Mouse (Mus musculus) MEL (cell line): ENCODE results near the gene Mfng.

ENCODE experiments used
- CHD1 ChIP-seq: IDR thresholded peaks from 2 replicates; pipeline ENCODE4 v1.6.1; 2012; ENCODE audit warnings: low read depth, mild to moderate bottlenecking, inconsistent platforms, low read length, improper control_type of control experiment
- CTCF ChIP-seq, 3 experiments: IDR thresholded peaks in 2 of 3; conservative IDR thresholded peaks in 1 of 3; 2 replicates each; pipeline ENCODE4 v1.5.1; 2011 to 2012; ENCODE audit warnings: low read length in 3 of 3, low read depth in 2 of 3, mild to moderate bottlenecking in 2 of 3, improper control_type of control experiment in 1 of 3, inconsistent platforms in 1 of 3, mixed read lengths in 1 of 3, moderate library complexity in 1 of 3; ENCODE audit not compliant: control insufficient read depth in 1 of 3, insufficient read depth in 1 of 3, poor library complexity in 1 of 3, severe bottlenecking in 1 of 3
- E2F4 ChIP-seq: IDR thresholded peaks from 2 replicates; pipeline ENCODE4 v1.6.1; 2011; ENCODE audit warnings: low read depth, low read length, improper control_type of control experiment, borderline replicate concordance
- ELF1 ChIP-seq: IDR thresholded peaks from 2 replicates; pipeline ENCODE4 v1.6.1; 2014; ENCODE audit warnings: low read depth, mild to moderate bottlenecking, inconsistent platforms, low read length, improper control_type of control experiment, moderate library complexity
- SIN3A ChIP-seq: IDR thresholded peaks from 2 replicates; pipeline ENCODE4 v1.6.1; 2012; ENCODE audit warnings: low read length, improper control_type of control experiment, inconsistent platforms

- TF ChIP-seq E2F4 (no peak), CHD1 (no peak), ELF1 (no peak), CTCF (IDR thresholded peaks at IDR 0.05 in 2 of 3, conservative IDR thresholded peaks at IDR 0.05 in 1 of 3; ENCODE audit: control insufficient read depth in 1 of 3, insufficient read depth in 1 of 3, low read depth in 2 of 3, low read length in 3 of 3, poor library complexity in 1 of 3, severe bottlenecking in 1 of 3) (no peak), SIN3A (no peak)
Observed at GRCm38 (mm10) chr15:78813603-78814002, 40.3 kb upstream of the Mfng start.
